Mouse (Mus musculus) erythroblast, embryonic 14.5 days (primary cell): ENCODE results near the gene Hils1.

Source experiments
- GATA1 ChIP-seq: IDR thresholded peaks from 2 replicates; pipeline ENCODE4 v1.6.1; 2012; ENCODE audit warnings: low read length, inconsistent platforms, mixed read lengths
- TAL1 ChIP-seq: IDR thresholded peaks from 3 replicates; pipeline ENCODE4 v1.6.1; 2012; ENCODE audit warnings: low read length, inconsistent platforms, mixed read lengths

GRCm38 (mm10) chr11:94990749-94991577 lies 23.6 kb downstream of the Hils1 start, which contains the start of gene Ppp1r9b:
- TF ChIP-seq GATA1 (no peak), TAL1 (no peak)
